Mouse (Mus musculus): ENCODE data around the gene 2410002F23Rik.
"Not testable (repeated sequence)": the region's sequence is repeated elsewhere in the genome, so short reads cannot be mapped to it uniquely, and the experiment has no call there.

The 2410002F23Rik gene

GRCm38 (mm10) chr7:44262791-44263643 lies 16.5 kb downstream of the 2410002F23Rik start:
- DNase-seq (ENCODE audit: low spot score): peak; percentile 96

- DNase-seq (ENCODE audit: low spot score): no peak
Observed at GRCm38 (mm10) chr7:44268117-44268516, 21.6 kb downstream of the 2410002F23Rik start.

- no peak for DNase-seq (ENCODE audit: low spot score)
Observed at GRCm38 (mm10) chr7:44269397-44269796, 22.9 kb downstream of the 2410002F23Rik start.

- DNase-seq (ENCODE audit: low spot score): no peak
Observed at GRCm38 (mm10) chr7:44271309-44271708, 24.8 kb downstream of the 2410002F23Rik start.

GRCm38 (mm10) chr7:44272546-44272945 lies 26.0 kb downstream of the 2410002F23Rik start:
- DNase-seq (ENCODE audit: low spot score): no peak

- DNase-seq (ENCODE audit: low spot score): no peak
Observed at GRCm38 (mm10) chr7:44273446-44273845, 26.9 kb downstream of the 2410002F23Rik start.

GRCm38 (mm10) chr7:44274096-44274495 lies 27.6 kb downstream of the 2410002F23Rik start:
- no peak for DNase-seq (ENCODE audit: low spot score)

- DNase-seq (ENCODE audit: low spot score): no peak
Observed at GRCm38 (mm10) chr7:44275546-44275945, 29.0 kb downstream of the 2410002F23Rik start.

GRCm38 (mm10) chr7:44276461-44277249 lies 30.1 kb downstream of the 2410002F23Rik start:
- DNase-seq (ENCODE audit: low spot score): no peak

- DNase-seq (ENCODE audit: low spot score): peak; percentile 62
Observed at GRCm38 (mm10) chr7:44277250-44277622, 30.7 kb downstream of the 2410002F23Rik start.

GRCm38 (mm10) chr7:44280959-44281358 lies 34.4 kb downstream of the 2410002F23Rik start:
- no peak for DNase-seq (ENCODE audit: low spot score)

- DNase-seq (ENCODE audit: low spot score): no peak
Observed at GRCm38 (mm10) chr7:44281586-44281985, 35.1 kb downstream of the 2410002F23Rik start.

- no peak for DNase-seq (ENCODE audit: low spot score)
Observed at GRCm38 (mm10) chr7:44287760-44288159, 41.2 kb downstream of the 2410002F23Rik start.

GRCm38 (mm10) chr7:44290986-44291385 lies 44.5 kb downstream of the 2410002F23Rik start:
- DNase-seq (ENCODE audit: low spot score): no peak

- DNase-seq (ENCODE audit: low spot score): no peak
Observed at GRCm38 (mm10) chr7:44291418-44291817, 44.9 kb downstream of the 2410002F23Rik start.

- DNase-seq (ENCODE audit: low spot score): not testable (repeated sequence)
Observed at GRCm38 (mm10) chr7:44297501-44297900, 51.0 kb downstream of the 2410002F23Rik start.

Measured in testis, postnatal 10 days (tissue).